Mouse (Mus musculus): ENCODE results near the gene Rheb. TPM values are rescaled to one million over a fixed set of nuclear protein-coding genes. Genes with fewer than 3 reads are reported as not detected.

The Rheb gene
- polyA plus RNA-seq (2016; fragmentation: Nextera tagmentation; extraction: Ambion mirVana): 156 and 180 TPM in 2 replicates

DNA sequence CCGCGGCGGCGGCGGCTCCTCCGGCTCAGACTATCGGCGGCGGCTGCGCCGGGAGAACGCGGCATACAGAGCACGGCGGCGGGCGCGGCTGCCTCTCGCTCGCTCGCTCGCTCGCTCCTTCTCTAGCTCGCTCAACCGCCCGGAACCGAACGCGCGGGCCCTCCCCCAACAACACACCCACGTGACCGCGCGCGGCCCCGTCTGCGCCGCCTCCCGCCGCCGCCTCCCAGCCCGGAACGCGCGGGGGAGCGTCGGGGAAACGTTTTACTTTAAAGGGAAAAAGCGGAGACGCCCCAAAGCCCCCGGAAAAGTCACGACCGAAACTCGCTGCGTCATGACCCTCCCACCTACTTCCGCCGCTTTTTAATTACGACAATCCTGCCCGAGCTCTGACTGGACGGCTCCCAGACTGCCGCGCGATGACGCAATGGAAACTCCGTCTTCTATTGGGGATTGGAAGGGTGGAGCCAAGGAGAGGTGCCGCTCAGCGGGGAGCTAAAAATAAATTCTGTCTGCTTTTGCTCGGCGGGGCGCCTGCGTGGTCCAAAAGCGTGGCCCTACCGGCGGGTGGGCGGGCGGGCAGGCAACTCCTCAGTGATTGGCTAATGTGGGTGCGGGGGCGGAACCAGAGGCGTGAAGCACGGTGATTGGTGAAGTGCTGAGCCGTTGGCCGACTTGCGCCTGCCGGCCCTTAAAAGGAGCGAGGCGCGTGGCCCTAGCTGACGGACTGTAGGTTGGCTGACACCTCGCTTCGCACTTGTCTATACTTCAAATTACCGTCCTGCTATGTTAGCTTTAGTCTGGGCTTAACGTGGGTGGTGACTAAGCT, at the start of gene Rheb:
TSS of gene Rheb (minus strand) at position 351 of the 829 bp plus-strand sequence.
- H3K27ac ChIP-seq: peak within 1 kb of the TSS; percentile 98
- WGBS: under 1% methylated on average over 92 of the region's 92 CpGs
- H3K9me3 ChIP-seq: no peaks in the 10 kb centered on the region
- peak within 1 kb of the TSS; percentile 94 for H3K4me3 ChIP-seq
- peak; percentile 99 for DNase-seq (ENCODE audit: low spot score)
- H3K27me3 ChIP-seq (ENCODE audit: insufficient read depth, poor library complexity, severe bottlenecking): no peaks in the 10 kb centered on the region
- H3K36me3 ChIP-seq: no peaks in the 10 kb centered on the region
- peaks cover 34% of the 10 kb centered on the region for H3K4me1 ChIP-seq (replicated peaks)

DNA sequence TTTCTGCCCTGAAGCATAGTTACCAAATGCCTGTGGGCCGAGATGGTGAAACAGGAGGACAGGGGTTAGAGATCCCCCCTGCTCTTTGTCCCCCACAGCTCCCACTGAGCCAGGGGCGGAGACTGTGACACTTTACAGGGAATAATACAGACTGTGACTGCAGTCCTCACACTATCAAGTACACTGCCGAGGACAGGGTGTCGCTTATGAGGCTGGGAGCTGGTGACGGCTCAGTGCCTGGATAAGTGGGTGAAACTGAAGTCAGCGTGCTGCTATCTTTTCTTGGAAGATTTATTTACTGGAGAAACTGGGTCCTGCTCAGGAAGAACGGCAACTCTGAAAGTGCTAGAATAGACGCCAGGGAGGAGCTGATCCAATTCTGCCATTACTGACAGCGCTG, 47.4 kb upstream of the Rheb start:
- peaks cover 41% of the 10 kb centered on the region for H3K36me3 ChIP-seq
- H3K27me3 ChIP-seq (ENCODE audit: insufficient read depth, poor library complexity, severe bottlenecking): no peaks in the 10 kb centered on the region
- no peak for DNase-seq (ENCODE audit: low spot score)
- 69% methylated on average over 9 of the region's 9 CpGs for WGBS
- no peaks in the 10 kb centered on the region for H3K9me3 ChIP-seq
- peaks cover 6% of the 10 kb centered on the region; the same call in 1 of the 2 replicates for H3K4me1 ChIP-seq (replicated peaks)
- H3K27ac ChIP-seq: no peak overlapping the region
- no peak overlapping the region for H3K4me3 ChIP-seq

- no peak overlapping the region for H3K27ac ChIP-seq
- WGBS: 88% methylated on average over 11 of the region's 11 CpGs
- H3K4me1 ChIP-seq (replicated peaks): peaks cover 1% of the 10 kb centered on the region; the same call in 1 of the 2 replicates
- no peak overlapping the region for H3K4me3 ChIP-seq
- no peak for DNase-seq (ENCODE audit: low spot score)
- H3K36me3 ChIP-seq: peaks cover 47% of the 10 kb centered on the region
- H3K27me3 ChIP-seq (ENCODE audit: insufficient read depth, poor library complexity, severe bottlenecking): no peaks in the 10 kb centered on the region
- H3K9me3 ChIP-seq: no peaks in the 10 kb centered on the region
Observed at GRCm38 (mm10) chr5:24888874-24889591, 46.6 kb upstream of the Rheb start.

GRCm38 (mm10) chr5:24887271-24887670, 44.8 kb upstream of the Rheb start:
- peaks cover 58% of the 10 kb centered on the region for H3K36me3 ChIP-seq

GRCm38 (mm10) chr5:24878713-24879112, 36.3 kb upstream of the Rheb start:
- 89% methylated on average over 4 of the region's 4 CpGs for WGBS
- Histone ChIP-seq H3K9me3 (no peaks in the 10 kb centered on the region), H3K27me3 (ENCODE audit: insufficient read depth, poor library complexity, severe bottlenecking) (no peaks in the 10 kb centered on the region), H3K4me1 (replicated peaks) (no peaks in the 10 kb centered on the region), H3K36me3 (peaks cover 75% of the 10 kb centered on the region), H3K27ac (no peak overlapping the region), H3K4me3 (no peak overlapping the region)
- DNase-seq (ENCODE audit: low spot score): no peak

More at GRCm38 (mm10) chr5:24887271-24887670, 44.8 kb upstream of the Rheb start:
- 89% methylated on average over 8 of the region's 8 CpGs for WGBS
- DNase-seq (ENCODE audit: low spot score): no peak
- H3K27ac ChIP-seq: no peak overlapping the region
- no peaks in the 10 kb centered on the region for H3K4me1 ChIP-seq (replicated peaks)
- no peaks in the 10 kb centered on the region for H3K27me3 ChIP-seq (ENCODE audit: insufficient read depth, poor library complexity, severe bottlenecking)
- no peaks in the 10 kb centered on the region for H3K9me3 ChIP-seq
- no peak overlapping the region for H3K4me3 ChIP-seq

GRCm38 (mm10) chr5:24877836-24878624, 35.6 kb upstream of the Rheb start:
- H3K4me3 ChIP-seq: no peak overlapping the region
- no peak overlapping the region for H3K27ac ChIP-seq
- no peak for DNase-seq (ENCODE audit: low spot score)
- no peaks in the 10 kb centered on the region for H3K27me3 ChIP-seq (ENCODE audit: insufficient read depth, poor library complexity, severe bottlenecking)
- peaks cover 5% of the 10 kb centered on the region for H3K4me1 ChIP-seq (replicated peaks)
- no peaks in the 10 kb centered on the region for H3K9me3 ChIP-seq
- WGBS: 88% methylated on average over 11 of the region's 11 CpGs
- peaks cover 74% of the 10 kb centered on the region for H3K36me3 ChIP-seq

GRCm38 (mm10) chr5:24876653-24877052, 34.2 kb upstream of the Rheb start:
- Histone ChIP-seq H3K36me3 (peaks cover 68% of the 10 kb centered on the region), H3K27me3 (ENCODE audit: insufficient read depth, poor library complexity, severe bottlenecking) (no peaks in the 10 kb centered on the region), H3K4me1 (replicated peaks) (peaks cover 12% of the 10 kb centered on the region), H3K9me3 (no peaks in the 10 kb centered on the region), H3K27ac (no peak overlapping the region), H3K4me3 (no peak overlapping the region)
- no peak for DNase-seq (ENCODE audit: low spot score)
- WGBS: 92% methylated on average over 9 of the region's 9 CpGs

DNA sequence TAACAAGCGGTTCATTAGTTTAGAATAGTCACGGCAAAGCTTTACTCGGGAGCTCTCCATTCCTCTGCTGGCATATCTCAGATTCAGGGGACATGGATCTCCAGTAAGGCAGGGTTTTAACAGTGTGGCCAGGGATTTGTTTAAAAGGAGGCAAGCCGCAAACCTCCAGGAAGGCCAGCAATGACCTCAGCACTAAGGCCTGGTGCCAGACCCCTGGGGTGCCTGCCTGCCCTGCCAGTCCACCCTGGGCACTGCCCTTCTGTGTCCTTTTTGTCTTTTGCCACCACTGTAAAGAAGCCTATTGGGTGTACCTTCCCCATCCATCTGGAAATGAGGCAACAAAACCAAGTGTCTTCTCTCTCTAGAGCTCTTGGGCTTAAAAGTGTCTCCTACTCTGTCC, 31.7 kb upstream of the Rheb start:
- Histone ChIP-seq H3K27me3 (ENCODE audit: insufficient read depth, poor library complexity, severe bottlenecking) (no peaks in the 10 kb centered on the region), H3K36me3 (peaks cover 64% of the 10 kb centered on the region), H3K4me1 (replicated peaks) (peaks cover 12% of the 10 kb centered on the region), H3K9me3 (no peaks in the 10 kb centered on the region), H3K4me3 (no peak overlapping the region), H3K27ac (no peak overlapping the region)
- no peak for DNase-seq (ENCODE audit: low spot score)
- WGBS: 93% methylated on average over 4 of the region's 4 CpGs

DNA sequence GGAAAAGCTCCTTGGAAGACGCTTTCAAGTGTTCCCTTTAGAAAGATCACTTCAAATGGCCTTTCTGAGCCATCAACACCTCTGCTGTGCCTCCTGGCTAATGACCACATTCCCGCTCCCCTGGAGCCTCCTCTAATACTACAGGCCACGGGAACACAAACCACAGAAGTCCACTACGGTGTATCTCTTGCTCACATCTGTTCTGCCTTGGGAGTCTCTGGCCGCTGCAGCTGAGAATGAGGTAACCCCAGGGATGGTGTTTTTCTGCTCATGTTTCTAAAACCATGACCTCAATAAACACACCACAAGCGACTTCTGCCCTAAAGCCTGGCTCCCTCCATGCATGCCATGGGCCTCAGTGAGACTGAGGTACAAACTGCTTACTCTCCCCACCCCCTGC, 30.8 kb upstream of the Rheb start:
- H3K9me3 ChIP-seq: no peaks in the 10 kb centered on the region
- peaks cover 63% of the 10 kb centered on the region for H3K36me3 ChIP-seq
- no peak overlapping the region for H3K27ac ChIP-seq
- WGBS: 70% methylated on average over 6 of the region's 6 CpGs
- no peak overlapping the region for H3K4me3 ChIP-seq
- no peaks in the 10 kb centered on the region for H3K27me3 ChIP-seq (ENCODE audit: insufficient read depth, poor library complexity, severe bottlenecking)
- H3K4me1 ChIP-seq (replicated peaks): peaks cover 12% of the 10 kb centered on the region
- no peak for DNase-seq (ENCODE audit: low spot score)

DNA sequence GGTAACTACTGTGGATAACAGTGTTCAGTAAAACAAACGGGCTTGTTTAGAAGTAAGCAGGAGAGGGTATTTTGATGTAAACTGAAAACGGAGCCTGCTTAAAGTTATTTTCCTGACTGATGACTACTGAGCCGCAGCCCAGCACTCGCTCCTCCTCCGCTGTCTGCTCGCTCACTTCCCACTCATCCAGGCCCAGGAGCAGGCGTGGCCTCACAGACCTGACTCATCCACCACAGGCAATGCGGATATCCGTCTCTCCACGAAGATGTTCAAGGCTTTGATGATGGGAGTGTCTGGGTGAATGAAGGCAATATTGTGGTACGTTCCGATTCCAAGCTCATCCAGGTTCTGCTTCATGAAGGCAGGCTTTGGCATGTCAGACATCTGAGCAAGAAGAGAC, 28.9 kb upstream of the Rheb start:
- no peak for DNase-seq (ENCODE audit: low spot score)
- Histone ChIP-seq H3K4me1 (replicated peaks) (peaks cover 12% of the 10 kb centered on the region), H3K27me3 (ENCODE audit: insufficient read depth, poor library complexity, severe bottlenecking) (no peaks in the 10 kb centered on the region), H3K36me3 (peaks cover 68% of the 10 kb centered on the region), H3K9me3 (peaks cover 3% of the 10 kb centered on the region; the same call in 1 of the 2 replicates), H3K4me3 (no peak overlapping the region), H3K27ac (no peak overlapping the region)
- WGBS: 93% methylated on average over 12 of the region's 12 CpGs

DNA sequence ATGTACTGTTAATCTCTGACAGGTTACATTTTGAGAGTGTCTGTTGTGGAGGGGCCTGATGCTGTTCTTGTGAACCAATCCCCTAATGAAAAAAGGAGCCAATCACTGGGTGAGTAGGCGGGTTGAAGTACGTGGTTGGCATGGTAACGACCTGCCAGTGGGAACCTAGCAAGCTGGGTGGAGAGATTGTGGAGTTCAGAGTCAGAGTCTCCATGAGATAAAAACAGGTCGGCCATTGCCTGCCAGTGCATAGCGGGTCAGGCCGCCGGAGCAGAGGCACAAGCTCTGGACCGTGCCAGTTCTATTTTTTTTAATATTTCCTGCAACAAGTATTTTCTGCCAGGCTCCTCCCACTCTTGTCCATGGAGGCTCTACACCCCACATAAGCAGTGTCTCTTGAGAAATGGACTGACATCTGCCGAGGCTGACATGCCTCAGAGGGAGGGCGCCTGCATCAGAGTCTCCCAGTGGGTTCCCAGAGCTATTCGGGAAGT, 27.4 kb upstream of the Rheb start:
- Histone ChIP-seq H3K9me3 (peaks cover 3% of the 10 kb centered on the region; the same call in 1 of the 2 replicates), H3K27me3 (ENCODE audit: insufficient read depth, poor library complexity, severe bottlenecking) (no peaks in the 10 kb centered on the region), H3K36me3 (peaks cover 67% of the 10 kb centered on the region), H3K4me3 (no peak overlapping the region), H3K27ac (no peak overlapping the region), H3K4me1 (replicated peaks) (peaks cover 12% of the 10 kb centered on the region)
- DNase-seq (ENCODE audit: low spot score): no peak
- 76% methylated on average over 11 of the region's 11 CpGs for WGBS

- H3K9me3 ChIP-seq: peaks cover 3% of the 10 kb centered on the region; the same call in 1 of the 2 replicates
- WGBS: 82% methylated on average over 12 of the region's 12 CpGs
- DNase-seq (ENCODE audit: low spot score): no peak
- H3K4me1 ChIP-seq (replicated peaks): no peaks in the 10 kb centered on the region
- H3K27me3 ChIP-seq (ENCODE audit: insufficient read depth, poor library complexity, severe bottlenecking): no peaks in the 10 kb centered on the region
- no peak overlapping the region for H3K27ac ChIP-seq
- H3K36me3 ChIP-seq: peaks cover 69% of the 10 kb centered on the region
- no peak overlapping the region for H3K4me3 ChIP-seq
Observed at GRCm38 (mm10) chr5:24863804-24864203, 21.4 kb upstream of the Rheb start.
